13 mouse cellular contexts compared by ENCODE assay signal in genomic region chr8:88546032-88546732, GRCm38 (mm10). TPM values are rescaled to one million over a fixed set of nuclear protein-coding genes. Genes with fewer than 3 reads are reported as not detected.
A peak's percentile ranks its signal among the peaks of the same experiment; 100 is the strongest.
DNase-seq lines count a peak whose midpoint lies in the region; ATAC-seq and TF ChIP-seq lines count a peak whose summit lies in the region.
"Had no signal": no experiment of that assay in that cellular context is flagged by ENCODE, and none has a peak within 500 bp of the region (broad histone marks: within the 10 kb centered on the region; RNA-seq: fewer than 3 reads in every experiment).

No protein-coding gene starts in this region.

- H3K9me3 ChIP-seq in lung, postnatal 0 days (ENCODE audit: low read length), result no peaks in the 10 kb centered on the region
- H3K9me3 ChIP-seq in stomach, embryonic 16.5 days (replicated peaks; ENCODE audit: control insufficient read depth, low read length), result no peaks in the 10 kb centered on the region
- no peaks in the 10 kb centered on the region for H3K9me3 ChIP-seq in forebrain, embryonic 11.5 days (ENCODE audit: control insufficient read depth, low read length)

- no peak; the same call in 1 of the 2 replicates for TF ChIP-seq EP300 in lung, postnatal 0 days (IDR thresholded peaks at IDR 0.05)

- no peak for TF ChIP-seq CTCF in lung, postnatal 0 days (IDR thresholded peaks at IDR 0.05)

- 42% methylated on average over 18 of the region's 18 CpGs for WGBS in lung, postnatal 0 days
- 28% methylated on average over 18 of the region's 18 CpGs for WGBS in stomach, embryonic 16.5 days
- 87% methylated on average over 18 of the region's 18 CpGs for WGBS in forebrain, embryonic 11.5 days

- H3K9ac ChIP-seq in lung, postnatal 0 days (replicated peaks; ENCODE audit: low read depth), result no peak overlapping the region
- peak overlapping the region; percentile 43; the same call in 1 of the 2 replicates for H3K9ac ChIP-seq in stomach, embryonic 16.5 days (ENCODE audit: low read length)
- no peak overlapping the region for H3K9ac ChIP-seq in forebrain, embryonic 11.5 days (ENCODE audit: low read length)
- H3K9ac ChIP-seq: midbrain, embryonic 13.5 days had no signal

- ATAC-seq in lung, postnatal 0 days, result peak; percentile 84
- peak; percentile 83 for ATAC-seq in stomach, embryonic 16.5 days (ENCODE audit: insufficient read depth, low FRiP score)
- no peak for ATAC-seq in forebrain, embryonic 11.5 days (replicated peaks; ENCODE audit: low FRiP score)
- ATAC-seq: midbrain, embryonic 13.5 days had no signal

- peaks cover 7% of the 10 kb centered on the region for H3K36me3 ChIP-seq in lung, postnatal 0 days (ENCODE audit: insufficient read depth, low read length)
- H3K36me3 ChIP-seq in stomach, embryonic 16.5 days (ENCODE audit: control insufficient read depth, insufficient read depth, low read length), result no peaks in the 10 kb centered on the region; the same call in 1 of the 2 replicates
- no peaks in the 10 kb centered on the region; the same call in 1 of the 2 replicates for H3K36me3 ChIP-seq in forebrain, embryonic 11.5 days (ENCODE audit: control insufficient read depth, insufficient read depth, low read length)
- H3K36me3 ChIP-seq: G1E had no signal

- H3K27ac ChIP-seq in lung, postnatal 0 days (ENCODE audit: low read length), result peak overlapping the region; percentile 82
- peak overlapping the region; percentile 96 for H3K27ac ChIP-seq in stomach, embryonic 16.5 days (ENCODE audit: low read length)
- no peak overlapping the region for H3K27ac ChIP-seq in forebrain, embryonic 11.5 days (ENCODE audit: low read depth, low read length)
- H3K27ac ChIP-seq: layer of hippocampus, adult 2 months; midbrain, embryonic 13.5 days had no signal

- no peak overlapping the region for H3K4me3 ChIP-seq in lung, postnatal 0 days (ENCODE audit: low read depth, low read length)
- H3K4me3 ChIP-seq in stomach, embryonic 16.5 days (replicated peaks; ENCODE audit: low read length), result no peak overlapping the region
- no peak overlapping the region for H3K4me3 ChIP-seq in forebrain, embryonic 11.5 days (ENCODE audit: low read depth, low read length)
- H3K4me3 ChIP-seq: layer of hippocampus, adult 2 months; midbrain, embryonic 13.5 days had no signal

- no peak overlapping the region for H3K4me2 ChIP-seq in lung, postnatal 0 days (replicated peaks; ENCODE audit: low read depth, low read length)
- H3K4me2 ChIP-seq in stomach, embryonic 16.5 days (ENCODE audit: low read depth, low read length), result peak overlapping the region; percentile 2; the same call in 1 of the 2 replicates
- no peak overlapping the region for H3K4me2 ChIP-seq in forebrain, embryonic 11.5 days (ENCODE audit: low read depth, low read length, severe bottlenecking)
- H3K4me2 ChIP-seq: liver, embryonic 11.5 days; midbrain, embryonic 13.5 days had no signal

- no peaks in the 10 kb centered on the region for H3K27me3 ChIP-seq in lung, postnatal 0 days (replicated peaks; ENCODE audit: insufficient read depth, low read length)
- no peaks in the 10 kb centered on the region for H3K27me3 ChIP-seq in stomach, embryonic 16.5 days (ENCODE audit: control insufficient read depth, insufficient read depth, low read length)
- no peaks in the 10 kb centered on the region for H3K27me3 ChIP-seq in forebrain, embryonic 11.5 days (ENCODE audit: control insufficient read depth, insufficient read depth, low read length)
- H3K27me3 ChIP-seq: midbrain, embryonic 13.5 days had no signal

- peak; percentile 76 for DNase-seq in lung, postnatal 0 days (ENCODE audit: low spot score)
- no peak for DNase-seq in lung, postnatal 14 days
- DNase-seq in heart, postnatal 4 days, result peak; percentile 38
- DNase-seq in kidney, postnatal 10 days, result peak; percentile 76
- DNase-seq in c-Kit-positive CD71-positive TER-119-positive erythroid progenitor cells, embryonic 14.5 days (ENCODE audit: low spot score), result no peak
- DNase-seq in forebrain, embryonic 11.5 days (ENCODE audit: low spot score), result no peak
- DNase-seq: cerebellum, adult 2 months; thymus, postnatal 14 days had no signal

- peaks cover 13% of the 10 kb centered on the region for H3K4me1 ChIP-seq in lung, postnatal 0 days (ENCODE audit: insufficient read depth, low read depth, low read length)
- H3K4me1 ChIP-seq in stomach, embryonic 16.5 days (ENCODE audit: control insufficient read depth, insufficient read depth, low read length), result peaks cover 37% of the 10 kb centered on the region
- H3K4me1 ChIP-seq in forebrain, embryonic 11.5 days (replicated peaks; ENCODE audit: control insufficient read depth, insufficient read depth, low read length), result no peaks in the 10 kb centered on the region
- H3K4me1 ChIP-seq: midbrain, embryonic 13.5 days had no signal

RNA-seq across cellular contexts. Expression of gene Nkd1, which starts 25.0 kb away (rescaled TPM):
- 113 and 123 TPM in 2 replicates for polyA plus RNA-seq in lung, postnatal 0 days (2015; fragmentation: Nextera tagmentation; extraction: Ambion mirVana)
- 10 to 100 TPM in 1 of 2 experiments, 1 to 10 TPM in 1; 8.7 to 10.2 TPM for total RNA-seq in heart, postnatal 4 days (2021)
- 36.4 and 36.8 TPM in 2 replicates for polyA plus RNA-seq in stomach, embryonic 16.5 days (2015; fragmentation: Nextera tagmentation; extraction: Ambion mirVana)
- polyA plus RNA-seq in forebrain, embryonic 11.5 days (2014; fragmentation: Nextera tagmentation; extraction: Ambion mirVana), result 63.0 and 71.5 TPM in 2 replicates
- polyA plus RNA-seq: G1E had no signal

Comparison
In these comparisons a context has a peak if more than half of its experiments do, and no peak if none do; other contexts are left out.
1. DNase-seq: peak in lung, postnatal 0 days (single experiment), heart, postnatal 4 days (single experiment) and kidney, postnatal 10 days (single experiment); none in lung, postnatal 14 days (single experiment), c-Kit-positive CD71-positive TER-119-positive erythroid progenitor cells, embryonic 14.5 days (single experiment) and forebrain, embryonic 11.5 days (single experiment).